Mouse (Mus musculus): ENCODE measurements around the gene Armc8.

- TF ChIP-seq CHD2 (IDR thresholded peaks at IDR 0.05; ENCODE audit: low read depth, low read length), result no peak
- TF ChIP-seq ZNF384 (IDR thresholded peaks at IDR 0.05; ENCODE audit: low read depth, low read length), result no peak
- TF ChIP-seq MAFK (IDR thresholded peaks at IDR 0.05; ENCODE audit: insufficient read depth, low read depth, low read length), result no peak
- TF ChIP-seq HCFC1 (IDR thresholded peaks at IDR 0.05; ENCODE audit: borderline replicate concordance, insufficient read depth, low read length), result no peak
- TF ChIP-seq ZC3H11A (IDR thresholded peaks at IDR 0.05; ENCODE audit: borderline replicate concordance, low read depth, low read length), result no peak
Measured at GRCm38 (mm10) chr9:99612202-99612601, 43.5 kb upstream of the Armc8 start, which contains the start of gene A4gnt.
